Mouse (Mus musculus): ENCODE data around the gene Stat2. TPM values are rescaled to one million over a fixed set of nuclear protein-coding genes. Genes with fewer than 3 reads are reported as not detected.
"Not testable (repeated sequence)": the region's sequence is repeated elsewhere in the genome, so short reads cannot be mapped to it uniquely, and the experiment has no call there.

Gene Stat2
- polyA plus RNA-seq, 1 experiment from 2014 or later: 5.7 TPM

DNA sequence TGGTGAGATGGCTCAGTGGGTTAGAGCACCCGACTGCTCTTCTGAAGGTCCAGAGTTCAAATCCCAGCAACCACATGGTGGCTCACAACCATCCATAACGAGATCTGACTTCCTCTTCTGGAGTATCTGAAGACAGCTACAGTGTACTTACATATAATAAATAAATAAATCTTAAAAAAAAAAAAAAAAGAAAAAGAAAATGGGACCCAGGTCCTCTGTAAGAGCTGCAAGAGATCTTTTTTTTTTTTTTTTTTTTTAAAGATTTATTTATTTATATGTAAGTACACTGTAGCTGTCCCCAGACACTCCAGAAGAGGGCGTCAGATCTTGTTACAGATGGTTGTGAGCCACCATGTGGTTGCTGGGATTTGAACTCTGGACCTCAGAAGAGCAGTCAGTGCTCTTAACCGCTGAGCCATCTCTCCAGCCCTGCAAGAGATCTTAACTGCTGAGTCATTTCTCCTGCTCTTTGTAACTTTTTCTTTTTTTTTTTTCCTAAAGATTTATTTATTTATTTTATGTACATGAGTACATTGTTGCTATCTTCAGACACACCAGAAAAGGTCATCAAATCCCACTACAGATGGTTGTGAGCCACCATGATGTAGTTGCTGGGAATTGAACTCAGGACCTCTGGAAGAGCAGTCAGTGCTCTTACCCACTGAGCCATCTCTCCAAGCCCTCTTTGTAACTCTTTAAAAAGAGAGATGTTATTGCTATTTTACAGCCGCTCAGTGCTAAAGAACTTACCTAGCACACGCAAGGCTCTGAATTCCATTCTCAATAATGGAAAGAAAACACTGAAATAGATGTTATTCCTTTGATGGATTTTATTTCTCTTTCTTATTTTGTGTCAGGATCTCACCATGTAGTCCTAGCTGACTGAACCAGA is 62.2 kb downstream of the Stat2 start:
- WGBS (ENCODE audit: insufficient replicate concordance): 62% methylated on average over 6 of the region's 6 CpGs
- DNase-seq, H3K9ac ChIP-seq: not testable (repeated sequence)

DNA sequence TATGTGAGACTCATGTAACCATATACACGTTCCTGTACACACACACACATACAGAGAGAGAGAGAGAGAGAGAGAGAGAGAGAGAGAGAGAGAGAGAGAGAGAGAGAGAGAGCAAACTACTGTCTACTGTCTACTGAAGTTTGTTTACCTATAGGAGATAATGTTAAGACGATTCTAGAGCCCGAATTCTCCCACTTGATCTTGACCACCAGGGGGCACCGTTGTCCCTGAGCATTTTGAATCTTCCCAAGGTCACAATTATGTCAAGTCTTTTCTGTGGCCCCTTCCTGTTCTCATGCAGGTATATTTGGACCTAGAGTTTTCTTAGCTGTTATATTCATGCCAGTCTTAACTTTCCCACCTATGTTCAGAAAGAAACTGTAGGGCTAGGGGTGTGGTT is 65.2 kb downstream of the Stat2 start:
- Histone ChIP-seq H3K27me3 (no peaks in the 10 kb centered on the region), H3K9me3 (replicated peaks) (no peaks in the 10 kb centered on the region), H3K4me2 (peak overlapping the region; percentile 87), H3K9ac (peak overlapping the region; percentile 75), H3K4me3 (replicated peaks) (no peak overlapping the region), H3K4me1 (replicated peaks) (peaks cover 69% of the 10 kb centered on the region), H3K36me3 (peaks cover 7% of the 10 kb centered on the region), H3K27ac (peak overlapping the region; percentile 98)
- DNase-seq: peak; percentile 79
- ATAC-seq (ENCODE audit: low read depth): no peak
- 2% methylated on average over 4 of the region's 4 CpGs for WGBS (ENCODE audit: insufficient replicate concordance)

More for the DNA sequence above, 62.2 kb downstream of the Stat2 start:
- Histone ChIP-seq H3K4me1 (replicated peaks) (peaks cover 43% of the 10 kb centered on the region), H3K36me3 (peaks cover 12% of the 10 kb centered on the region)
- not testable (repeated sequence) for H3K27ac ChIP-seq; H3K4me2 ChIP-seq; H3K4me3 ChIP-seq (replicated peaks); ATAC-seq (ENCODE audit: low read depth); H3K9me3 ChIP-seq (replicated peaks); H3K27me3 ChIP-seq

DNA sequence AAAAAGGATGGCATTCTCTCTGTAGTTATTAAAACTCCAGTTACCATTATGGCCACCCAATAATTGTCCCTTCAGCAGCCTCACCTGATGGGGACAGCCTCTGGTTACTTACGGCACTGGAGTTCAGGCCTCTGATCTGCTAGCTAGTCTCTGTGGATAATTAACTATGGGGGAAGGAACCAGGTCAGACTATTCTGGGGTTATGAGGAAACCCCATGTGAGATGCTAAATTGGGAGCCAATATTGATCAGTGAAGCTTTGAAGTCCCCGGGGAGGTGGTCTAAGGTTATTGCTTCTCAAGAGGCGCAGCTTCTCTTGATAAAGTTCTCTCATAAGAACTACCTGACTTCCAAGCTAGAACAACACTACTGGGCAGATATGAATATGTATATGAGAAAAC is 65.8 kb downstream of the Stat2 start:
- Histone ChIP-seq H3K27me3 (no peaks in the 10 kb centered on the region), H3K4me1 (replicated peaks) (peaks cover 75% of the 10 kb centered on the region), H3K9me3 (replicated peaks) (no peaks in the 10 kb centered on the region), H3K4me3 (replicated peaks) (peak overlapping the region; percentile 90), H3K9ac (peak overlapping the region; percentile 75), H3K4me2 (peak overlapping the region; percentile 87), H3K27ac (peak overlapping the region; percentile 98), H3K36me3 (peaks cover 10% of the 10 kb centered on the region)
- ATAC-seq (ENCODE audit: low read depth) (no peak), DNase-seq (no peak)
- WGBS (ENCODE audit: insufficient replicate concordance): 63% methylated on average over 3 of the region's 3 CpGs

DNA sequence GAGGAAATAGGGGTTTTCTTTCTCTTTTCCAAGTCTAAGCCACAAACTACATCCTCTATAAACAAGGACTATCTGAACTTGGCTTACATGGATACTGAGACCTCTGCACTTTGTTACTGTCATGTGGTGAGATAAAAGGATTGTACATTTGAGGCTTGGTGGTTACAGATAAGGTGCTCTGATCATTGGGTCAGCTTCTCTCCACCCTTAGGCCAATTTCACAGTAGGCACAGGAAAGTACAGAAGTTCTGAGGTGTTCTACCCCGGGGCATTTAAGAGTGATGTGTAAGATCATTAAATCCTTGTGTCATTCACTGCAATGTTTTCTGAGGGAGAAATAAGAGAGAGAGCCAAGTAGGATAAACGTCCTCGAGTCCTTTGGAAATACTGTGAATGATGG is 66.2 kb downstream of the Stat2 start:
- H3K4me1 ChIP-seq (replicated peaks): peaks cover 75% of the 10 kb centered on the region
- no peaks in the 10 kb centered on the region for H3K9me3 ChIP-seq (replicated peaks)
- peak overlapping the region; percentile 87 for H3K4me2 ChIP-seq
- peaks cover 14% of the 10 kb centered on the region for H3K36me3 ChIP-seq
- H3K27me3 ChIP-seq: no peaks in the 10 kb centered on the region
- DNase-seq (peak; percentile 45), ATAC-seq (ENCODE audit: low read depth) (peak; percentile 56)
- H3K27ac ChIP-seq: peak overlapping the region; percentile 98
- 23% methylated on average over 3 of the region's 3 CpGs for WGBS (ENCODE audit: insufficient replicate concordance)
- peak overlapping the region; percentile 75 for H3K9ac ChIP-seq
- peak overlapping the region; percentile 90 for H3K4me3 ChIP-seq (replicated peaks)

DNA sequence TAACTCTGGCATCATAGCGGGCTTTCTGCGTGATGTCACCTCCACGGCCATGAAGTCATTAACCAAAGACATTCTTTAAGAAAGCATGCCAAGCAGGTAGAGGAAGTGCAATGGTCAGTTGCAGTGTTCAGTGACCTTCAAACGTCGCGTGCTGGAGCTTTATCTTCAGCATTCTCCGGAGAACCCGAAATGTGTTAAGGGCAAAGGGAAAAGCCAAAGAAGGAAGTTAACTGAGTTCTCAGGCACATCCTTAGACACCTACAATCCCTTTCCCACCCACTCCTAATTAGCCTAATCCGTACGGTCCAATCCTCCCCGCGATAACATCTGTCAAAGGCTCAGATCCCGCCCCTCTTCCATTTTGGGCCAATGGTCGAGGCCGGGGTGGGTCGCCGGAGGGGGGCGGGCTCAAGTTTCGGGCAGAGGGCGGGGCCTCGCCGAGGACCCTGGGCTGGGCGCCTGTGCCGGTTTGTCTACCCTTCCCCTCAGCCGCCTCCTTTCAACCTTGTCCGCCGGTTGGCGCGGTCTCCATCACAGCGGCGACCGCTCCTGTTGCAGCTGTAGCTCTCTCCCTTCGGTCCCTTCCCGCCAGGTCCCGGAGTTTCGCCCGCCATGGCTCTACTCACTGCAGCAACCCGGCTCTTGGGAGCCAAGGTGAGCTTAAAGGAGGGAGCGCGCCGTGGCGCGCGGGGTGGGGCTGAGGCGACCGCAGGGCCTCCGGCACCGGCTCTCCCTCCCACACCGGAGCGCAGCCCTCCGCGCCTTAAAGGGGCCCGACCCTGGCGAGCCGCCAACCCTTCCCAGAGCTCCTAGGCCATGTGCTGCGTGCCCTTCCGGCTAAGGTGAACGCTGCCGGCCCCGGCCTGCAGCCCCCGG is 67.2 kb downstream of the Stat2 start, which contains the start of gene Cs:
Gene Cs, plus strand, starts transcription at position 429 of the 876 bp plus-strand sequence.
- Histone ChIP-seq H3K9ac (peak within 1 kb of the TSS; percentile 93), H3K4me2 (peak within 1 kb of the TSS; percentile 87), H3K36me3 (peaks cover 20% of the 10 kb centered on the region), H3K27me3 (no peaks in the 10 kb centered on the region), H3K4me3 (replicated peaks) (peak within 1 kb of the TSS; percentile 90), H3K27ac (peak within 1 kb of the TSS; percentile 98), H3K4me1 (replicated peaks) (peaks cover 79% of the 10 kb centered on the region), H3K9me3 (replicated peaks) (no peaks in the 10 kb centered on the region)
- DNase-seq: peak; percentile 92
- WGBS (ENCODE audit: insufficient replicate concordance): 1% methylated on average over 59 of the region's 61 CpGs
- ATAC-seq (ENCODE audit: low read depth): peak; percentile 91

DNA sequence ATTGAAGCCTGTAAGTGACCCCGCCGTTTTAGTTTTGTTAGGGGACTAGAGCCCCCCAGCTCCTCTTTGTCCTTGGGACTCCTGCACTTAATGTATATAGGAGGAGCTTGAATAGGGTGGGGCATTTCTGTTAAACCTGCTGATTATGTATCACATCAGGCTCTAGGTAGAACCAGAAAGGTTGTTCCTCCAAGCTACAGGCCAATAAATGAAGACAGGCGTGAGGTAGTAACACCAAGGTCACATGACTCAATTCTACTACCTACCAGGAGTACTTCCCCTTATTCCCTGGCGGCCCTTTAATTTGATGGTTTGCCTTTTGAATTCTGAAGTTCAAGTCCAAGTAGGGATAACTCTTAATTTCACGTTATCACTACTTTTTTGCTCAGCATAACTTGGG is 68.1 kb downstream of the Stat2 start:
- H3K4me3 ChIP-seq (replicated peaks): peak overlapping the region; percentile 90
- H3K4me1 ChIP-seq (replicated peaks): peaks cover 83% of the 10 kb centered on the region
- H3K27ac ChIP-seq: peak overlapping the region; percentile 98
- H3K36me3 ChIP-seq: peaks cover 21% of the 10 kb centered on the region
- no peaks in the 10 kb centered on the region for H3K9me3 ChIP-seq (replicated peaks)
- ATAC-seq (ENCODE audit: low read depth) (0 out of 2 replicates have a peak, but pooled peaks have one; percentile 3), DNase-seq (no peak)
- H3K4me2 ChIP-seq: peak overlapping the region; percentile 87
- WGBS (ENCODE audit: insufficient replicate concordance): 9% methylated on average over 5 of the region's 5 CpGs
- H3K9ac ChIP-seq: peak overlapping the region; percentile 93
- H3K27me3 ChIP-seq: no peaks in the 10 kb centered on the region

DNA sequence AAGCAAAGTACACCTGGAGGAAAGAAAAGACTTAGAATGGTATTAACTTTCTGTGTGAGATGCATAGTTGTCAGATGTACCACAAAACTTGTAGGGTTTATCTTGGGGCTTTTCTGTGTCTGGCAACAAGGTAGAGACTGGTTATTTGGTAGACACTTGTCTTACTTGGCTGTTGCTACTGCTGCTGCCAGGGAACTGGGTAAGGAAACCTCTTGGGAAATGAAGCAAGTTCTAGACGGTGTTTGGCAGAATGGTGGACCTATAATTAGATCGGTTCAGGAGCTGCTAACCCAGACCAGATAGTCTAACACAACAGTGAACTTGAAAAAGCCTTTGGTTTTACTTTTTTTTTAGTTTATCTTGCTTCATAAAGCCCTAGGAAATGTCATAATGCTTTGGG is 68.6 kb downstream of the Stat2 start:
- no peaks in the 10 kb centered on the region for H3K9me3 ChIP-seq (replicated peaks)
- ATAC-seq (ENCODE audit: low read depth): no peak
- H3K9ac ChIP-seq: peak overlapping the region; percentile 93
- peak overlapping the region; percentile 87 for H3K4me2 ChIP-seq
- peaks cover 89% of the 10 kb centered on the region for H3K4me1 ChIP-seq (replicated peaks)
- WGBS (ENCODE audit: insufficient replicate concordance): 56% methylated on average over 2 of the region's 2 CpGs
- DNase-seq: no peak
- H3K27ac ChIP-seq: peak overlapping the region; percentile 98
- H3K4me3 ChIP-seq (replicated peaks): peak overlapping the region; percentile 90
- peaks cover 21% of the 10 kb centered on the region for H3K36me3 ChIP-seq
- H3K27me3 ChIP-seq: no peaks in the 10 kb centered on the region

DNA sequence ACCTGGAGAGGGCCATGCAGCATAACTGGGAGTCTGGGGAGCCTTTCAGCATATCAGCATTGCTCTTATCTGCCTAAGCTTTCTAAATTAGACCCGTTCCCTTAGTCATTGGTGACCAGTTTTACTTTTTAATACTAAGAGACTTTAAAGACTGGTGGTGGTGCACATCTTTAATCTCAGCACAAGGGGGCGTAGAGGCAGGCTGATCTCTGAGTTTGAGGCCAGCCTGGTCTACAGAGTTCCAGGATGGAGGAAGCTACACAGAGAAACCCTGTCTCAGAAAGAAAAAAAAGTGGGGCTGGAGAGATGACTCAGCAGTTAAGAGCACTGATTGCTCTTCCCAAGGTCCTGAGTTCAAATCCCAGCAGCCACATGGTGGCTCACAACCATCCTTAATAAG is 69.9 kb downstream of the Stat2 start:
- H3K4me3 ChIP-seq (replicated peaks): peak overlapping the region; percentile 90; the same call in 1 of the 2 replicates
- peak overlapping the region; percentile 87 for H3K4me2 ChIP-seq
- peaks cover 90% of the 10 kb centered on the region for H3K4me1 ChIP-seq (replicated peaks)
- DNase-seq (no peak), ATAC-seq (ENCODE audit: low read depth) (no peak)
- peak overlapping the region; percentile 98 for H3K27ac ChIP-seq
- peaks cover 21% of the 10 kb centered on the region for H3K36me3 ChIP-seq
- H3K9ac ChIP-seq: 0 out of 2 replicates have a peak overlapping the region, but pooled peaks have one; percentile 93
- H3K9me3 ChIP-seq (replicated peaks): no peaks in the 10 kb centered on the region
- whole genome bisulfite sequencing (ENCODE audit: insufficient replicate concordance): 30% methylated on average over 2 of the region's 2 CpGs
- no peaks in the 10 kb centered on the region for H3K27me3 ChIP-seq

Other genes starting within 250 kb of the Stat2 start
- gene Naca, start 235.0 kb upstream of the Stat2 start, polyA plus RNA-seq (2015; fragmentation: Nextera tagmentation; extraction: Ambion mirVana): 599 and 646 TPM in 2 replicates
- gene Ptges3, start 211.6 kb upstream of the Stat2 start, polyA plus RNA-seq (2015; fragmentation: Nextera tagmentation; extraction: Ambion mirVana): 380 and 439 TPM in 2 replicates
- 2,036 and 2,215 TPM in 2 replicates for gene Atp5b, start 187.3 kb upstream of the Stat2 start, polyA plus RNA-seq (2015; fragmentation: Nextera tagmentation; extraction: Ambion mirVana)
- gene Baz2a, start 179.0 kb upstream of the Stat2 start, polyA plus RNA-seq (2015; fragmentation: Nextera tagmentation; extraction: Ambion mirVana): 5.8 and 6.7 TPM in 2 replicates
- 7.0 and 8.8 TPM in 2 replicates for gene Rbms2, start 90.3 kb upstream of the Stat2 start, polyA plus RNA-seq (2015; fragmentation: Nextera tagmentation; extraction: Ambion mirVana)
- 1.9 and 2.2 TPM in 2 replicates for gene Gls2, start 76.1 kb upstream of the Stat2 start, polyA plus RNA-seq (2015; fragmentation: Nextera tagmentation; extraction: Ambion mirVana)
- 24.1 and 24.7 TPM in 2 replicates for gene Spryd4, start 58.8 kb upstream of the Stat2 start, polyA plus RNA-seq (2015; fragmentation: Nextera tagmentation; extraction: Ambion mirVana)
- 0.09 TPM in 1 of 2 replicates, not detected in the other for gene Mip, start 44.7 kb upstream of the Stat2 start, polyA plus RNA-seq (2015; fragmentation: Nextera tagmentation; extraction: Ambion mirVana)
- gene Timeless, start 38.5 kb upstream of the Stat2 start, polyA plus RNA-seq (2015; fragmentation: Nextera tagmentation; extraction: Ambion mirVana): 34.8 and 37.4 TPM in 2 replicates
- gene Apon, start 16.5 kb upstream of the Stat2 start, polyA plus RNA-seq (2015; fragmentation: Nextera tagmentation; extraction: Ambion mirVana): 0.31 and 0.49 TPM in 2 replicates
- 46.0 and 46.6 TPM in 2 replicates for gene Apof, start 1.9 kb upstream of the Stat2 start, polyA plus RNA-seq (2015; fragmentation: Nextera tagmentation; extraction: Ambion mirVana)
- gene Il23a, start 28.2 kb downstream of the Stat2 start, polyA plus RNA-seq (2015; fragmentation: Nextera tagmentation; extraction: Ambion mirVana): 0.10 TPM in 1 of 2 replicates, not detected in the other
- gene Pan2, start 32.8 kb downstream of the Stat2 start, polyA plus RNA-seq (2015; fragmentation: Nextera tagmentation; extraction: Ambion mirVana): 11.8 and 14.4 TPM in 2 replicates
- 99.7 and 105 TPM in 2 replicates for gene Cnpy2, start 51.9 kb downstream of the Stat2 start, polyA plus RNA-seq (2015; fragmentation: Nextera tagmentation; extraction: Ambion mirVana)
- 149 and 170 TPM in 2 replicates for gene Cs, start 67.2 kb downstream of the Stat2 start, polyA plus RNA-seq (2015; fragmentation: Nextera tagmentation; extraction: Ambion mirVana)
- gene Coq10a, start 98.4 kb downstream of the Stat2 start, polyA plus RNA-seq (2015; fragmentation: Nextera tagmentation; extraction: Ambion mirVana): 4.6 and 4.8 TPM in 2 replicates
- gene Ankrd52, start 106.6 kb downstream of the Stat2 start, polyA plus RNA-seq (2015; fragmentation: Nextera tagmentation; extraction: Ambion mirVana): 5.0 and 5.1 TPM in 2 replicates
- gene Slc39a5, start 130.7 kb downstream of the Stat2 start, polyA plus RNA-seq (2015; fragmentation: Nextera tagmentation; extraction: Ambion mirVana): 30.5 and 32.8 TPM in 2 replicates
- gene Nabp2, start 140.9 kb downstream of the Stat2 start, polyA plus RNA-seq (2015; fragmentation: Nextera tagmentation; extraction: Ambion mirVana): 57.3 and 64.4 TPM in 2 replicates
- gene Rnf41, start 141.1 kb downstream of the Stat2 start, polyA plus RNA-seq (2015; fragmentation: Nextera tagmentation; extraction: Ambion mirVana): 9.0 and 10.7 TPM in 2 replicates
- 18.5 and 30.1 TPM in 2 replicates for gene Smarcc2, start 188.7 kb downstream of the Stat2 start, polyA plus RNA-seq (2015; fragmentation: Nextera tagmentation; extraction: Ambion mirVana)
- gene Myl6, start 223.6 kb downstream of the Stat2 start, polyA plus RNA-seq (2015; fragmentation: Nextera tagmentation; extraction: Ambion mirVana): 498 and 524 TPM in 2 replicates
- gene Myl6b, start 228.1 kb downstream of the Stat2 start, polyA plus RNA-seq (2015; fragmentation: Nextera tagmentation; extraction: Ambion mirVana): 1.2 and 1.3 TPM in 2 replicates